Mouse (Mus musculus): Measurements from ENCODE around the gene Apc2. TPM values are rescaled to one million over a fixed set of nuclear protein-coding genes. Genes with fewer than 3 reads are reported as not detected.

Apc2 gene
- polyA plus RNA-seq, 1 experiment from 2014 or later = 4.5 TPM

DNA sequence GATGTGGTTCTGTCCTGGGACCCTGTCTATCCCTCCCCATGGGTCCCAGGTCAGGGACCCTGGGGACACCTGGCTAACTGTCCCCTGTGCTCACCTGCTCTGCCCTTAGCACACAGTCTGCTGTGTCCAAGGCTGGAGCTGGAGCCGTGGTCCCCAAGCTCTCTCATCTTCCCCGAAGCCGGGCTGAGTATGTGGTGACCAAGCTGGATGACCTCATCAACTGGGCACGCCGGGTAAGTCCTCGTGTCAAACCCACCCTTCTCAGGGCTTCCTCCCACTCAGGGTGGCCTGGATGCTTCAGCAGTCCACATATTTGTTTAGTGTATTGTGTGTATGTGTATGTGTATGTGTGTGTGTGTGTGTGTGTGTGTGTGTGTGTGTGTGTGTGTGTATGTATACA lies 42.2 kb upstream of the Apc2 start:
- ATAC-seq (ENCODE audit: insufficient number of reproducible peaks, low FRiP score, low TSS enrichment, low read depth) (no peak), DNase-seq (ENCODE audit: low spot score) (no peak)
- Histone ChIP-seq H3K9ac (ENCODE audit: low read length) (no peak overlapping the region), H3K4me3 (ENCODE audit: low read depth, low read length) (no peak overlapping the region), H3K9me3 (ENCODE audit: control insufficient read depth, low read length) (no peaks in the 10 kb centered on the region), H3K36me3 (ENCODE audit: control insufficient read depth, insufficient read depth, low read length) (peaks cover 30% of the 10 kb centered on the region), H3K27ac (replicated peaks; ENCODE audit: low read depth, low read length) (no peak overlapping the region), H3K27me3 (ENCODE audit: control insufficient read depth, insufficient read depth, low read length) (no peaks in the 10 kb centered on the region), H3K4me2 (ENCODE audit: low read depth, severe bottlenecking) (no peak overlapping the region), H3K4me1 (ENCODE audit: control insufficient read depth, insufficient read depth, low read length) (peaks cover 5% of the 10 kb centered on the region)
- 85% methylated on average over 6 of the region's 6 CpGs for WGBS

DNA sequence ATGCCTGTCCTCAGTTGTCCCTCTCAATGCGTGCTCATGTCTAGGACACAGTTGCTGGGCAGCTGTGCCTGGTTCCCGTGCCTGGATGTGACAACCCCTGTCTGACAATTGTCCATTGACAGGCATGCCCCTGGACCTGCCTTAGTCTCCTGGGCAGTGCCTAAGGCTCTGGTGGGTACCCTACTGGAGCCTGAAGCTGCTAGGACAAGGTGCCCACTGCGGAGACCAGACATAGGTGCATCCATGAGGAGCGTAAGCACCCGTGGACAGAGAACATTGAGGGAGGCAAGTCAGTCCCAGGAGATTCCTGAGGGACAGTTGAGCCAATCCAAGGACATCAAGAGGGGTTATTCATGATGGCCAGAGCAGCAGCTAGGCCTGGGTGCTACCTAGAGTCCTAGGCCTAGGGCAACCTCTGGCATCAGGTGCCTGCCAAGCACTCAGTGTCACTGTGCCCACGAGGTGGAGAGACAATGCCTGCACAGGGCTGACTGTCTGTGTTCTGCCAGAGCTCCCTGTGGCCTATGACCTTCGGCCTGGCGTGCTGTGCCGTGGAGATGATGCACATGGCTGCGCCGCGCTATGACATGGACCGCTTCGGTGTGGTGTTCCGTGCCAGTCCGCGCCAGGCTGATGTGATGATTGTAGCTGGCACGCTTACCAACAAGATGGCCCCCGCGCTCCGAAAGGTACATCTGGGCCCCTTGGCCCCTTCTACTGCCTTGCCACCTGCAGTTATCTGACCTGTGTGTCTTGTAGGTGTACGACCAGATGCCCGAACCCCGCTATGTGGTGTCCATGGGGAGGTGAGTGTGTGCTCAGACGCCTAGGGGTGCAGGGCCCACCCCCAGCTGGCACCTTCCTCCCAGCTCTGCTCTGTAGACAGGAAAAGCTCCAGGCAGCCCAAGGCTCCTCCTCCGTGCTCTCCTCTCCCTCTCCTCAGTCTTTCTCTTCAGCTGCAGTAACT lies 41.2 kb upstream of the Apc2 start:
- Histone ChIP-seq H3K9me3 (ENCODE audit: control insufficient read depth, low read length) (no peaks in the 10 kb centered on the region), H3K4me2 (ENCODE audit: low read depth, severe bottlenecking) (no peak overlapping the region), H3K4me1 (ENCODE audit: control insufficient read depth, insufficient read depth, low read length) (peaks cover 8% of the 10 kb centered on the region), H3K27ac (replicated peaks; ENCODE audit: low read depth, low read length) (no peak overlapping the region), H3K9ac (ENCODE audit: low read length) (no peak overlapping the region), H3K4me3 (ENCODE audit: low read depth, low read length) (no peak overlapping the region), H3K27me3 (ENCODE audit: control insufficient read depth, insufficient read depth, low read length) (no peaks in the 10 kb centered on the region), H3K36me3 (ENCODE audit: control insufficient read depth, insufficient read depth, low read length) (peaks cover 30% of the 10 kb centered on the region)
- WGBS = 96% methylated on average over 26 of the region's 26 CpGs
- DNase-seq (ENCODE audit: low spot score) (no peak), ATAC-seq (ENCODE audit: insufficient number of reproducible peaks, low FRiP score, low TSS enrichment, low read depth) (no peak)

DNA sequence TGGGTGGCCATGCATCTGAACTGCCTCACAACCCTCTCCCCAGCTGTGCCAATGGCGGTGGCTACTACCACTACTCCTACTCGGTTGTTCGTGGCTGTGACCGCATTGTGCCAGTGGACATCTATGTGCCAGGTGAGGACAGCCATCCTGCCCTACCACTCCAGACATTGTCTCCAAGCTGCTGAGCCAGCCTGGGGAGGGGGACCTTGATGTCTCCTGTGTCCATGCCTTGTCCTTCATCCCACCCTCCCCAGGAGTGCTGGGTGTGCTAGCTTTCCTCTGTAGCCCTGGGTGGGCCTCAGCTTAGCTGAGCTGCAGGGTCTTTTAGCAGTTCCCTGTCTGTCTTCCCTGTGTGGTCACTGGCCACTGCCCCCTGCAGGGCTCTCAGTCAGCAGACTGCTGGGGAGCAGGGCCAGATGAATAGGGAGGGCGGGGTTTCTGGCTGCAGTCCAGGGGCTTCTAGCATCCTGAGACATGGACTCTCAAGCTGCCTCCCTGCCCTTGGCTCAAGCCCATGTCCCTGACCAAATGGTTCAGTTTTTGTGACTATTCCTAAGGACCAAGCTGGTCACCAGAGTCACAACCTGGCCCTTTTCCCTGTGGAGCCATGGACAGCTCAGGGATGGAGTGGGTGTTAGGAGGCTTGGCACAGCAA lies 39.8 kb upstream of the Apc2 start:
- H3K4me2 ChIP-seq (ENCODE audit: low read depth, severe bottlenecking) = no peak overlapping the region
- no peak for DNase-seq (ENCODE audit: low spot score)
- WGBS = 93% methylated on average over 5 of the region's 5 CpGs
- ATAC-seq (ENCODE audit: insufficient number of reproducible peaks, low FRiP score, low TSS enrichment, low read depth) = no peak
- no peaks in the 10 kb centered on the region for H3K27me3 ChIP-seq (ENCODE audit: control insufficient read depth, insufficient read depth, low read length)
- H3K4me1 ChIP-seq (ENCODE audit: control insufficient read depth, insufficient read depth, low read length) = peaks cover 13% of the 10 kb centered on the region
- no peak overlapping the region for H3K9ac ChIP-seq (ENCODE audit: low read length)
- H3K9me3 ChIP-seq (ENCODE audit: control insufficient read depth, low read length) = no peaks in the 10 kb centered on the region
- no peak overlapping the region for H3K27ac ChIP-seq (replicated peaks; ENCODE audit: low read depth, low read length)
- peaks cover 30% of the 10 kb centered on the region for H3K36me3 ChIP-seq (ENCODE audit: control insufficient read depth, insufficient read depth, low read length)
- H3K4me3 ChIP-seq (ENCODE audit: low read depth, low read length) = no peak overlapping the region

DNA sequence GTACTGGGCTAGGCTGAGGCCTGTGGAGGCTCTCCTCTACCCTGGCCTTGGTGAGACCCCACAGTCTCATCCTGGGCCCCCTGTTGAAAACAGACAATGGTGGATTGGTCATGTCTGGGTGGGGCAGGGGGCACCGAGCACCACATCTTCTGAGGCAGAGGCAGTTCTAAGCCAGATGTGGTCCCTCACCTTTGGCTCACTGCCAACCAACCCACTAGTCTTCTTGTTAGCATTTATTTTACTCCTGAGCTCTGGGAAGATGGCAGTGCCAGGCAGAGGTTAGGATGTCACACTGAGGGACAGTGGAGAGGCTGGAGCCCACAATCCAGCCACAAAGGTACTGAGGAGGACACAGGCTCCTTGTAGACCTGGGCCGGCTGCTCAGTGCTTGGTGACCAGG lies 37.8 kb upstream of the Apc2 start:
- DNase-seq (ENCODE audit: low spot score) (no peak), ATAC-seq (ENCODE audit: insufficient number of reproducible peaks, low FRiP score, low TSS enrichment, low read depth) (no peak)
- Histone ChIP-seq H3K4me1 (ENCODE audit: control insufficient read depth, insufficient read depth, low read length) (peaks cover 17% of the 10 kb centered on the region), H3K9me3 (ENCODE audit: control insufficient read depth, low read length) (no peaks in the 10 kb centered on the region), H3K27me3 (ENCODE audit: control insufficient read depth, insufficient read depth, low read length) (no peaks in the 10 kb centered on the region), H3K27ac (replicated peaks; ENCODE audit: low read depth, low read length) (no peak overlapping the region), H3K4me3 (ENCODE audit: low read depth, low read length) (no peak overlapping the region), H3K4me2 (ENCODE audit: low read depth, severe bottlenecking) (no peak overlapping the region), H3K9ac (ENCODE audit: low read length) (no peak overlapping the region), H3K36me3 (ENCODE audit: control insufficient read depth, insufficient read depth, low read length) (peaks cover 30% of the 10 kb centered on the region)
- 84% methylated on average over 2 of the region's 2 CpGs for WGBS

DNA sequence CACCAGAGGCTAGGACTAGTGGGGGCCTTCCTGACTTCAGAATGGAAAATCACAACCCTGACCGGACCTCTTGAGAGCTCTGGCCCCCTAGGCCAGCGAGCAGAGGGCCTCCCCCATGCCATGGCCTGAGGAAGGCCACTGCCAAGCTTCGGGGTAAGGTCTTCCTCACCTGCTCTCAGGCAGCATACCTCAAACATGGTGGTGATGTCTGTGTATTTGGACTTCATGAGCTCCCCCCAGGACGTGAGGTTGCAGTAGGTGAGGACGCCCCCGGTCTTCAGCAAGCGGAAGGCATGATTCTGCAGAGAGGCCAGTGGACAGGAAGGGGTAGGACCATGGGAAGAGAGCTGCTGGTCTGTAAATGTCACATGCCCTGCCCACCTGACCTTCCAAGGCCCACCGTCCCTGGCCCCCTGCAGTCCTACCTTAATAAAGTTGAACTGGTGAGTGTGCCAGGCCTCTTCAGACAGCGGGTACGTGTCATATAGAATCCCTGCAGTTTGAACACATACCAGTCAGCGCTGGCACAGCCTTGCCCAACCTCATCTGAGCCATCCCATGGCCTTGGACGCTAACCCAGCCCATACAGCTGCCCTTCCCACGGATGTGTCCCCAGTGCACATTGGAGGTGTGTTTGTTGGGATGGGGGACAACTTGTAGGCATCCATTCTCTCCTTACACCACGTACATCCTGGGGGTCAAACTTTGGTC lies 36.9 kb upstream of the Apc2 start:
- Histone ChIP-seq H3K4me1 (ENCODE audit: control insufficient read depth, insufficient read depth, low read length) (peaks cover 17% of the 10 kb centered on the region), H3K27ac (replicated peaks; ENCODE audit: low read depth, low read length) (no peak overlapping the region), H3K4me2 (ENCODE audit: low read depth, severe bottlenecking) (no peak overlapping the region), H3K4me3 (ENCODE audit: low read depth, low read length) (no peak overlapping the region), H3K9me3 (ENCODE audit: control insufficient read depth, low read length) (no peaks in the 10 kb centered on the region), H3K36me3 (ENCODE audit: control insufficient read depth, insufficient read depth, low read length) (peaks cover 30% of the 10 kb centered on the region), H3K27me3 (ENCODE audit: control insufficient read depth, insufficient read depth, low read length) (no peaks in the 10 kb centered on the region), H3K9ac (ENCODE audit: low read length) (no peak overlapping the region)
- 91% methylated on average over 14 of the region's 14 CpGs for WGBS
- DNase-seq (ENCODE audit: low spot score) (no peak), ATAC-seq (ENCODE audit: insufficient number of reproducible peaks, low FRiP score, low TSS enrichment, low read depth) (no peak)

DNA sequence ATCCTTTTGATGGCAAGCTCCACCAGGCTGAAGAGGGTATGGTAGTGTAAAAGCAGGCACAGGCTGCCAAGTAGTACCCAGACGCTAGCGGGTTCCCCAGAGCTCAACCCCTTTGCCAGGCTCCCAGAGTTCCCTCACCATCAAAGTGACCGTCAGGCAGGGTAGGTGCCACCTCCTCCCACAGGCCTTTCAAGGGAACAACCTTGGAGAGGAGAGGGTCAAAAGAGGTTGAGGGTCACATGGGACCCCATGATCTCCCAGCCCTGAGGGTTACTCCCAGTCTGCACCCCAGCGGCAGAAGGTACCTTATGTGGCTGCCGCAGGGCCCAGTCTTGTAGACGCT lies 36.3 kb upstream of the Apc2 start:
- 88% methylated on average over 6 of the region's 6 CpGs for WGBS
- DNase-seq (ENCODE audit: low spot score) = no peak

DNA sequence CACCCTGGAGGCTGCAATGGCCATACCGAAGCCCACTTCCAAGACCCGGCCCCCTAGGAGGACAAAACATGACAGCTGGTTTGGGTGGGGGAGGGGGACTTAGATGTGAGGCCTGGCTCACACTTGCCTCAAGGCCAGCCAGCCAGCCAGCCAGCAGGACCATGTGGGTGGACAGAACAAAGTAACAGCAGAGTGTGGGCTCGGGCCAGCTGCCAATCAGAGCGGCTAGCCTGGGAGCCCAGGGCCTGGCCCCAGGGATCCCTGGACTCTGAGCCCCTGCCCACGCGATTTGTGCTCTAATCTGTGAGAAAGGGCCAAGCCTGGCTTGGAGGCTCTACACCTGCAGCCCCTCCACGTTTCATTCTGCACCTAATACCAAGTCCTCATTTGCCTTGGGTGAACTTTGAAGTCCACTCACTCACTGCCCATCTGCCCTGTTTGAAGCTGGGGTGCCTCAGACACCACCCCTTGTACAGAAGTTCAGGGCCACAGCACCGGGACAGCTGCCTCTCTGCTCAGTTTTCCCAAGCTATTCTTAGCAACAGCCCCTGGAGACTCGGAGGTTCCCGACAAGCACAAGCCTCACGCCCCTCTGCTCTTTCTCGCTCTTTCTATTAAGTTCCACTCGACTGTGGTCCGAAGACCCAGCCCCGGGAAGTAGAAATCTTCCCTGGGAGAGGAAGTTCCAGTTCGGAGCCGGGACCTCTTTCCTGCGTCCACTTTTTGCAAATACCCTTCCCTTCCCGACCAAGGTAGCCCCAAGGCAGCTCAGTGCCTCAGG lies 35.7 kb upstream of the Apc2 start:
- 8% methylated on average over 19 of the region's 19 CpGs for WGBS
- H3K36me3 ChIP-seq (ENCODE audit: control insufficient read depth, insufficient read depth, low read length) = peaks cover 21% of the 10 kb centered on the region
- H3K9me3 ChIP-seq (ENCODE audit: control insufficient read depth, low read length) = no peaks in the 10 kb centered on the region
- H3K27ac ChIP-seq (replicated peaks; ENCODE audit: low read depth, low read length) = peak overlapping the region; percentile 10; the same call in 1 of the 2 replicates
- peaks cover 19% of the 10 kb centered on the region for H3K4me1 ChIP-seq (ENCODE audit: control insufficient read depth, insufficient read depth, low read length)
- peak overlapping the region; percentile 76 for H3K4me2 ChIP-seq (ENCODE audit: low read depth, severe bottlenecking)
- DNase-seq (ENCODE audit: low spot score) (peak; percentile 40), ATAC-seq (ENCODE audit: insufficient number of reproducible peaks, low FRiP score, low TSS enrichment, low read depth) (no peak)
- H3K9ac ChIP-seq (ENCODE audit: low read length) = peak overlapping the region; percentile 60
- H3K27me3 ChIP-seq (ENCODE audit: control insufficient read depth, insufficient read depth, low read length) = no peaks in the 10 kb centered on the region
- H3K4me3 ChIP-seq (ENCODE audit: low read depth, low read length) = peak overlapping the region; percentile 36

More for the DNA sequence above, 36.3 kb upstream of the Apc2 start:
- Histone ChIP-seq H3K4me1 (ENCODE audit: control insufficient read depth, insufficient read depth, low read length) (peaks cover 18% of the 10 kb centered on the region), H3K27me3 (ENCODE audit: control insufficient read depth, insufficient read depth, low read length) (no peaks in the 10 kb centered on the region), H3K9ac (ENCODE audit: low read length) (no peak overlapping the region; the same call in 1 of the 2 replicates), H3K4me3 (ENCODE audit: low read depth, low read length) (peak overlapping the region; percentile 36), H3K36me3 (ENCODE audit: control insufficient read depth, insufficient read depth, low read length) (peaks cover 27% of the 10 kb centered on the region), H3K4me2 (ENCODE audit: low read depth, severe bottlenecking) (peak overlapping the region; percentile 76; the same call in 1 of the 2 replicates), H3K9me3 (ENCODE audit: control insufficient read depth, low read length) (no peaks in the 10 kb centered on the region), H3K27ac (replicated peaks; ENCODE audit: low read depth, low read length) (no peak overlapping the region)
- ATAC-seq (ENCODE audit: insufficient number of reproducible peaks, low FRiP score, low TSS enrichment, low read depth) = no peak

Data from limb, embryonic 11.5 days (tissue).